Mouse (Mus musculus) myocyte (in vitro differentiated cells): Measurements from ENCODE around the gene Pkp4.

ENCODE experiments used
- CEBPB ChIP-seq: IDR thresholded peaks from 2 replicates; pipeline ENCODE4 v1.6.1; 2011; ENCODE audit warnings: mild to moderate bottlenecking, moderate library complexity; ENCODE audit not compliant: poor library complexity, insufficient read depth, severe bottlenecking
- E2F4 ChIP-seq: IDR thresholded peaks from one replicate; pipeline ENCODE4 v1.6.1; 2011; ENCODE audit warnings: mild to moderate bottlenecking, control low read depth, moderate library complexity; ENCODE audit not compliant: insufficient read depth
- MAX ChIP-seq: IDR thresholded peaks from one replicate; pipeline ENCODE4 v1.6.1; 2011; ENCODE audit warnings: low read depth, mild to moderate bottlenecking, control low read depth
- MYOD1 ChIP-seq, 3 experiments: IDR thresholded peaks; one replicate each; pipeline ENCODE4 v1.6.1; 2011; ENCODE audit warnings: control low read depth in 2 of 3, low read depth in 2 of 3, mild to moderate bottlenecking in 2 of 3, moderate library complexity in 1 of 3; ENCODE audit not compliant: insufficient read length in 2 of 3, control insufficient read depth in 1 of 3
- MYOG ChIP-seq, 3 experiments: IDR thresholded peaks; one replicate each; pipeline ENCODE4 v1.6.1; 2011; ENCODE audit warnings: control low read depth in 2 of 3, low read depth in 2 of 3, mild to moderate bottlenecking in 2 of 3; ENCODE audit not compliant: insufficient read length in 2 of 3, control insufficient read depth in 1 of 3, insufficient read depth in 1 of 3
- POLR2A ChIP-seq: IDR thresholded peaks from one replicate; pipeline ENCODE4 v1.6.1; 2011; ENCODE audit warnings: low read depth, mild to moderate bottlenecking, control low read depth, moderate library complexity; ENCODE audit not compliant: insufficient read length
- POLR2AphosphoS2 ChIP-seq: IDR thresholded peaks from one replicate; pipeline ENCODE4 v1.6.1; 2011; ENCODE audit warnings: low read depth, control low read depth; ENCODE audit not compliant: insufficient read length
- REST ChIP-seq: IDR thresholded peaks from one replicate; pipeline ENCODE4 v1.6.1; 2011; ENCODE audit warnings: mild to moderate bottlenecking, control low read depth, moderate library complexity; ENCODE audit not compliant: insufficient read depth, insufficient read length
- SRF ChIP-seq: IDR thresholded peaks from one replicate; pipeline ENCODE4 v1.6.1; 2011; ENCODE audit warnings: low read depth; ENCODE audit not compliant: control insufficient read depth, insufficient read length
- TCF12 ChIP-seq: IDR thresholded peaks from one replicate; pipeline ENCODE4 v1.6.1; 2011; ENCODE audit warnings: mild to moderate bottlenecking, control low read depth; ENCODE audit not compliant: poor library complexity, insufficient read depth, severe bottlenecking
- TCF3 ChIP-seq: IDR thresholded peaks from one replicate; pipeline ENCODE4 v1.6.1; 2011; ENCODE audit warnings: low read depth, control low read depth; ENCODE audit not compliant: insufficient read length
- USF1 ChIP-seq: IDR thresholded peaks from one replicate; pipeline ENCODE4 v1.6.1; 2011; ENCODE audit warnings: low read depth, mild to moderate bottlenecking, control low read depth, moderate library complexity

GRCm38 (mm10) chr2:59169572-59170207, 9.0 kb downstream of the Pkp4 start:
- TF ChIP-seq USF1 (no peak), MAX (no peak), E2F4 (no peak), REST (no peak), POLR2AphosphoS2 (no peak), POLR2A (no peak), TCF12 (no peak), TCF3 (no peak), MYOD1 (IDR thresholded peaks at IDR 0.05; ENCODE audit: control insufficient read depth in 1 of 3, insufficient read length in 2 of 3, low read depth in 2 of 3) (no peak), CEBPB (no peak), MYOG (IDR thresholded peaks at IDR 0.05; ENCODE audit: control insufficient read depth in 1 of 3, insufficient read depth in 1 of 3, insufficient read length in 2 of 3, low read depth in 2 of 3) (no peak), SRF (no peak)
